Mouse (Mus musculus) neutrophil, adult 59 days (primary cell): ENCODE measurements around the gene Ralgds. TPM values are rescaled to one million over a fixed set of nuclear protein-coding genes. Genes with fewer than 3 reads are reported as not detected.

Experiments used
- total RNA-seq, 2 experiments: library from RNA; stranded (reverse); gene quantifications; 1 replicate in 1 of 2; 2 replicates in 1 of 2; pipeline ENCODE4 v1.2.4; 2023

The Ralgds gene
- 10 to 100 TPM; 19.7 to 27.9 TPM for total RNA-seq

DNA sequence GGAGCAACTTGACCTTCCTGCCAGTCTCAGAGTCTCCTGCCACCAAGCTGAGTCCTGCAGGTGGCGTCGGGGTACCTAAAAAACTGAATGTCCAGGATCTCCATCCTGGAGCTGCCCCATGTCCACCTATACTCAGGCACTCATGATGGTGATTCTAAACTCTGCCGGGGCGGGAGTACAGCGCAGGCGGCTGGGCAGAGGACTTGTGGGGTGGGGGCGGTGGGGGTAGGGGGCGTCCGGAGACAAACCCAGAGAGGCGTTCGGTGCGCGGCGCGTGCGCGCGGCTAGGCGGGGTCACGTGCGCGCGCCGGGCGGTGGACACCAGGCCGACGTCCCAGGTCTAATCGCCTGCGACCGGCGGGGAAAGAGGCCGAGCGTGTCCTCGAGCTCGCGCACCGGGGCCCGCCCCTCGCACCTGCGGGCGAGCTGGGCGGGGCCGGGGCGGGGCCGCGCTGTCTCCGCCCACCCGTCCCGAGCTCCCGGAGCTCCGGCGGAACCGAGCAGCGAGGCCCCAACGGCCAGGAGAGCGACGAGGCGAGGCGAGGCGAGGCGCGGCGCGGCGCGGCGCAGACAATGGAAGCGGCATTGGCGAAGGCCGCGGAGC lies at the start of gene Ralgds:
Gene Ralgds (plus strand): TSS at position 328 of the 604 bp plus-strand sequence.

DNA sequence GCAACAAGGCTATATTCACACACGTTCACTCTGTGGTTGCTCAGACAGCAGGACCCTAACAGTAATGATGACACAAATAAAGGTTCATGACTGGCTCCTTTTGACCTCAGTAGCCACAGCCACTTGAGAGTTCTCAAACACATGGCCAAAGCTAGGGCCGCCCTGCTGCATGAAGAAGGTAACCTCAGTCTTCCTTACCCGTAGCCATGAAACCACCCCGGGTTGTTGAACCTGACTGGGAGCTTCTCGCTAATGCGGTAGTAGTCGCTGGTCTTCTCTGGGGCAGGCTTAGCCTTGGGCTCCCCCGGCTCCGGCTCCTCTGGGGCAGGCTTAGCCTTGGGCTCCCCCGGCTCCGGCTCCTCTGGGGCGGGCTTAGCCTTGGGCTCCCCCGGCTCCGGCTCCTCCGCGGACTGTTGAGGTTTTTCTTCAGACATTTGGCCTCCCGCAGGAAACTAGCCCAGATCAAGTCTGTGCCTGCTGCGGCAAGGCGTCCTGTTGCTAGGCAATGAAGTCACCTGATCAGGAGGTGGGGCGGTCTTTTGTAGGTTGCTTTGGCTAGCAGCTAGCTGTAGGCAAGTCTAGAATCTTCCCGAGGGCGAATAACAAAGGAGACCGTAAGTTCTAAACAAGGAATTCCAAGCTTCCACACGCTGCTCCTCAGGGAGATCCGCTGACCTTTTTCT lies 46.9 kb upstream of the Ralgds start, which contains the start of gene 1700007K13Rik:
Gene 1700007K13Rik (minus strand): TSS at position 497 of the 683 bp plus-strand sequence.

DNA sequence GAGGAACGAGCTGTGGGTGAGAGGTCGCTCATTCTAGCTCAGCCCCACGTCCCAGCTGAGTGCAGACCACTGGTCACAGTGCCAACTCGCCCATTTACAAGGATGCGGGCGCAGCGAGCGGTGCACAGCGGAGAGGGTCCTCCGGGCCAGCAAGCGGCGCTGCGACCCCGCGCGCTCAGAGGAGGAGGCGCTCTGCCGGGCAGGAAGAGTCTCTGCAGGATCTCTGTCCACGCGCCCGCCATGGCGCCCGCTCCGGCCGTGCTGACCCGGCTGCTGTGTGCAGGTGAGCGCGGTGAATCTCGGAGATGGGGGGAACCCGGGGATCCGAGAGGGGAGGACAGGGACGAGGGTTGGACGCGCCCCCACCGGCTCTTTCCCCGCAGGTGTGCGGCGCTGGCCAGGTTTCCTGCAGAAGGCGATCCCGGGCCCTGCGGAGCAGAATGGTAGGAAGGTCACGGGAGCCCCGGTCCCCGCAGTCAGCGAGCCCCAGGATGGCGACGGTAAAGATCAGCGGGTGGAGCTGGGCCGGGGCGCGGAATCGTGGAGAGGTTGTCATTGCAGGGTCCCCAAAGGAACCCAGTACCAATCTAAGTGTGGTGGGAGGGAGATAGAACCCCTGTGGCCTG lies 45.0 kb upstream of the Ralgds start, which contains the start of gene Mrps2:
Gene Mrps2 (plus strand): TSS at position 207 of the 626 bp plus-strand sequence.

DNA sequence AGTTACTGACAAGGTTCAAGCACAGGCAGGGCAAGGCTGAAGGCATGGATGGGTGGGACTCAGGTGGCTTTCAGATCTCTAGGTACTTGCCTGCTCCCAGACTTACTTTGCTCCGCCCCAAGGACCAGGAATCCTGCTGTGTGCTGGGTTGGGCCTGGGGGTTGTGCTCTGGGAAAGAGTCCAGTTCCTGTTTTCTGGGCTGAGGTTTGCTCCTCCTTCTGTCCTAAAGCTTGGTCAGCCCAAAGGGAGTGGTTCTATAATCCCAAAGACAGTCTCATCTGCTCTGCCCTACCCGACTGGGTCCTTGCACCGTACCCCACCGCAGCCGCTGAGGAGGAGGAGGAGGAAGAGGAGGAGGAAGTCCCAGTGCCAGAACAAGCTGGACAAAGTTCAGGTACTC lies 16.3 kb upstream of the Ralgds start, which contains the start of gene Gbgt1:
Gene Gbgt1 (plus strand): TSS at position 221 of the 400 bp plus-strand sequence.

DNA sequence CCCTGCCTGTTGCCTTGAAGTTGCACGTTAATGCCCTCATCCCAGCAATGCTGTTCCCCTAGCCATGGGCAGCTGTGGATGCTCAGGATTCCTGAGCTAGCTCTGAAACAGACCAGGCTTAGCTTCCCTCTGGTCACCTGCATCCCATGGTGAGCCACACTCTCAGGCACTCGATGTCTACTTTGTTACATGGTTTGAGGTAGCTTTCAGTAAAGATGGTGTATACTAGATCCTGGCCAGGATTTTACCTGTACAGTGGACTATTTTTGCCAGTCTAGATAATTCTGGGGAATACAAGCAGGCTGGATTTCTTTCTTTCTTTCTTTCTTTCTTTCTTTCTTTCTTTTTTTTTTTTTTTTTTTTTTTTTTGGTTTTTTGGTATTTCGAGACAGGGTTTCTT lies 7.1 kb upstream of the Ralgds start, which contains the start of gene Gm10134:
Gene Gm10134 (plus strand): TSS at position 301 of the 400 bp plus-strand sequence.

DNA sequence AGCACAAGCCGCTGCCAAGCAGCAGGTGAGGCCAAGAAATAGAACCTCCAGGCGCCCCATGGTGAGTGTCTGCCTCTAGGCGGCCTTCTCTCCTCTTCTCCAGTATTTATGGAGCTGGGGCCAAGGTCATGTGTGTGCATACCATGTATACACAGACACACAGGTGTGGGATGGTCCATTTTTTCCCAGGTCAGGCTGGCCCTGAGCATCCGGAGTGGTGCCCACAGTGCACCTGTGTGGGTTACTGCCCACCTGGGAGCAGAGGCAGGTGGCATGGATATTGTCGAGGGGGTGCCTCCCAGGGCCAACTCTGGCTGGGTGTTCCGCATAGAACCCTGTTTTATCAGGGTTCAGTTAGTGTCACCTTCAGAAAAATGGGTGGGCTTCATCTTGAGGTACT lies 50.4 kb downstream of the Ralgds start, which contains the start of gene Cel:
Gene Cel (minus strand): TSS at position 101 of the 400 bp plus-strand sequence.

DNA sequence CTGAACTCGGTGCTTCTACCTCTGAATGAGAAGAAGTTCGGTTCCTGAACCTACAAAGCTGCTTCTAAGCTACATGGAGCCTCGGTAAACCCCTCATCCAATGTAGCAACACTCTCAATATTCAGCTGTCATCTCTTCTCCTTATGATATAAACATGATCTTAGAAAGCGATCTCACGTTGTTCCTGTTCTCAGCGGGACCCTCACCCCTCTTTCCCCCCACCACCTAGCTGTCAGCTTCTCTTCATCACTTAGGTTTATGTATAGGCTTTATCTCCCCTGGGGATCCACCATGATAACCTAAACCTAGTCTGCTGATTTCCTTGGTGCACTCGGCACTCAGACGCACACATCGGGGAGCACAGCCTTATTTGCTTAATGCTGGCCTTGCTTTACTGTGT lies 70.7 kb downstream of the Ralgds start, which contains the start of gene Gtf3c5:
Gene Gtf3c5 (minus strand): TSS at position 101 of the 400 bp plus-strand sequence.

Other genes with a start within 250 kb of the Ralgds start
- under 1 TPM; 0.26 to 0.40 TPM for gene Ppp1r26, start 66.3 kb upstream of the Ralgds start, total RNA-seq
- gene 1700007K13Rik, start 46.8 kb upstream of the Ralgds start, total RNA-seq, result not detected
- 10 to 100 TPM; 13.7 to 16.0 TPM for gene Mrps2, start 45.1 kb upstream of the Ralgds start, total RNA-seq
- gene Gbgt1, start 16.2 kb upstream of the Ralgds start, total RNA-seq, result 10 to 100 TPM in 1 of 2 experiments, 1 to 10 TPM in 1; 7.7 to 11.8 TPM
- 1 to 10 TPM; 1.9 to 4.1 TPM for gene Gm10134, start 7.0 kb upstream of the Ralgds start, total RNA-seq
- gene Cel, start 50.3 kb downstream of the Ralgds start, total RNA-seq, result not detected
- gene Gtf3c5, start 70.6 kb downstream of the Ralgds start, total RNA-seq, result 10 to 100 TPM; 14.7 to 15.2 TPM
- gene Gfi1b, start 108.9 kb downstream of the Ralgds start, total RNA-seq, result 10 to 100 TPM in 1 of 2 experiments, 1 to 10 TPM in 1; 4.3 to 15.3 TPM
- gene Tsc1, start 128.1 kb downstream of the Ralgds start, total RNA-seq, result 10 to 100 TPM; 13.3 to 18.2 TPM
- gene Spaca9, start 186.6 kb downstream of the Ralgds start, total RNA-seq, result 10 to 100 TPM; 20.1 to 23.1 TPM
- 1 to 10 TPM; 4.6 to 5.4 TPM for gene Ak8, start 187.0 kb downstream of the Ralgds start, total RNA-seq